Mouse (Mus musculus) adrenal gland, postnatal 36 days (tissue): ENCODE data around the gene 2310011J03Rik. TPM values are rescaled to one million over a fixed set of nuclear protein-coding genes. Genes with fewer than 3 reads are reported as not detected.

Experiments used
- DNase-seq, 2 experiments: peaks; one replicate each; pipeline ENCODE4 v3.0.0; 2021; ENCODE audit warnings: mixed read lengths in 1 of 2
- total RNA-seq, 2 experiments: library from RNA; stranded (reverse); gene quantifications; 2 replicates each; pipeline ENCODE4 v1.2.3; 2021

Gene 2310011J03Rik
- total RNA-seq, 2 experiments from 2014 or later = 24.6 to 32.0 TPM

DNA sequence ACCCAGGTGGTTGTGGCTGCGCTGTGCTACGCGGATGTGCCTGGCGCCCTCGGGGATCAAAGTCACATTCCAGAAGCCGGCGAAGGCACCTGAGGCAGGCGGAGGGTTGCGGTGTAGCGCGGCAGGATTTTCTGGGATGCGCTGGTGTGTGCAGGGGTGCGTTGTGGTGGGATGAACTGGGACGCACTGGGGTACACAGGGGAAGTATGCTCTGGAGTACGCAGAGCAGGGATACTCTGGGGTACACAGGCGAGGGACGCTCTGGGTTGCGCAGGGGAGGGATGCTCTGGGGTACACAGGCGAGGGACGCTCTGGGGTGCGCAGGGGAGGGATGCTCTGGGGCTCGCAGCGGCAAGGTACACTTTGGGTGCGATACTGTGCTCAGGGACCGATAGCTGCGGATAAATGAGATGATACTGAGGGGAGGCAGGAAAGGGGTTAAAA is 22.0 kb upstream of the 2310011J03Rik start:
- DNase-seq = no peak

DNA sequence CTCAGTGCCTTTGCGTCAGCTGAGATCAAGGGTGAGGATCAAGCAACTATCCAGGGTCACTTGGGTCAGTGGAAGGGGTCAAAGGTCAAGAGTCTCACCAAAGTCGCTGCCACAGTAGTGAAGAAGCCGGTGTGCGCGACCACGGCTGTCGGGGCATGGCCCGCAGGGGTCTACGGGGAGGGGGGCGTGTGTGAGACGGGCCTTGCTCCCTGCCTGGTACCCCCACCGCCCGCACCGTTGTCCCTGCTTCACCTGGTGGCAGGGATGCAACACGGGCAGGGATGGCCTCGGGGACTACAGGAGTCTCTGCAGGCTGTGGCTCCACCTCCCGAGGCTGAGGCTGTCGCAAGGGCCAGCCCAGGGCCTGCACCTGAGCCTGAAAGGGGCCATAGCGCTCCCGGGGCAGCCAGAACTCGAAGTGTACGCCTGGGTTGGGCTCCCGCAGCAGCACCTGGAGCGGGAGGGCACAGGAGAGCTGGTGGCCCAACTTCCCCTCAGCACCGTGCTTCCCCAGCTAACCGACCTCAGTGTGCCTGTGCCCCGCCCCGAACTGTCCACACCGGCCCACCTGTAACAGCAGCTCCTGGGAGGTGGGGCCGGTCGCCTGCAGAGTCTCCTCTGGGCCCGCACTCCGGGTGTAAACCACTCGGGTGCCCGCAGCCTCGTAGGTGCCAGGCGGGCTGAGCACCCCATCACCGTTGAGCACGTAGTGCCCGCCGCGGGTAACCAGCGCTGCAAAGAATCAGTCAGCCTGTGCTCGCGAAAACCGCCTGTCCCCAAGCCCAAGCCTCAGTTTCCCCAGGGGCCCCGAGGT is 21.4 kb upstream of the 2310011J03Rik start:
- DNase-seq = no peak

DNA sequence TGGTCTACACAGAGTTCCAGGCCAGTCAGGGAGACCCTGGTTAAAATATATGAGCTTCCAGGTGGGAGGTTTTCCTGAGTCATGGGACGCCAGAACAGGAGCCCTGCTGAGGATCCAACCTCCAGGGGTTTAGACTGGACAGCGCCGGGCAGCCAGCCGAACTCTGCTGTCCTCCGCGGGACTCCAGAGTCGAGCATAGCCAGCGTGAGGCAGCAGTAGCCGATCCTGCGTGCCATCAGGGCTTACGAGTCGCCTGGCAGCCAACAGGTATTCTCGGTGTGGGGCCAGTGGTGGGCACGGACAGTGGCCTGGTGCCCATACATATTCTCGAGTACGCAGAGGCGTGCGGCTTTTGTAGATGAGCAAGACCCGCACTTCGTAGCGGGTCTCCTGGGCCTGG is 20.7 kb upstream of the 2310011J03Rik start:
- no peak for DNase-seq

DNA sequence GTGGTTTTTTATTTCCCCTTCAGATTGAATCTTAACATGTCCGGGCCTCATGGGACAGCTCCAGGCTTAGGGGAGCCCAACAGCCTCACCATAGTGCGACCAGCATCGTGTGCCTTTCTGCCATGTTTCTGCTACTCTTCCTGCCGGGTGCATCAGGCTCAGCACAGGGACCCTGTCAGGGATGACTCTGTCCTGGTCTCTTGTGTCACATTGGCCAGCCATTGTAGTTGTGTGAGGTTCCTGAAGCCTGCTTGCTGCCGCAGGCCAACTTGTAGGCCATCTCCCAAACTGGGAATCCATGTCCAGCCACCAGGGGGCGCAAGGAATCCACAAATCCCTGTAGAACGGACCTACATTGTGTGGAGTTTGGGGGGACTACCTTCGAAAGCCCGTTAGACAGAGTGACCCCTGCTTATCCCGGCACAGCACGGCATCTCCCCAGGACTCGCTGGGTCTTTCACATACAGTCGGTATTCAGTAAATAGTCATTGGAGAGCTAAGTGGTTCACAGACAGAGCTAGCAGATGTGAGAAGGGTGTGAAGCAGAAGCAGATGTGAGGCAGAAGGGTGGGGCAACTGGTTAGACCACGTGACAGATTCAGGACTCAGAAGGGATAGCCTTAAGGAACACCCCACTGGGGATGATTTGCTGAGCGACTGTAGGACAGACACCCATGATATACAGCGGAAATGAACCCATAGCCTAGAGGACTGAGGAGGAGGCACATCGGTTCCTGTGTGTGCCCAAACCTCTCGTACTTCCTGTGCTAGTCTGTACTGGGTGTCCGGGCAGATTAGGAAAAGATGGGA is 19.8 kb upstream of the 2310011J03Rik start:
- peak; percentile 87 to 88 for DNase-seq

DNA sequence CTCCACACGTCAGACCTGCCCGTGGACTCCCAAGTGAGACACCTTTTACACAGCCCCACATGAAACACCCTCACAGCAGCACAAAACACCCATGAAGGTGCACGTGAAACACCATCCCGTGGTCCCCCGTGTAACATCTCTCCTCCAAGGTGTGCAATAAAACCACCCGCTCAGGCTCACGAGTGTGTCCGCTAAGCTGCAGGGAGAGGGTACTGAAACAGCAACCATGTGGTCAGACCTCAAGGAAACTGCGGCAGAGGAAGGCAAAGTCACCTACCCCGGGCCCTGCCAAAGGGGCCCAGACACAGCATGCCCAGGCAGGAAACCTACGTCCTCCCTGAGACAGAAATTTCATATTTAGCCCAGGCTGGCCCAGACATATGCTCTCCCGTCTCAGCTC is 15.9 kb upstream of the 2310011J03Rik start:
- no peak for DNase-seq

DNA sequence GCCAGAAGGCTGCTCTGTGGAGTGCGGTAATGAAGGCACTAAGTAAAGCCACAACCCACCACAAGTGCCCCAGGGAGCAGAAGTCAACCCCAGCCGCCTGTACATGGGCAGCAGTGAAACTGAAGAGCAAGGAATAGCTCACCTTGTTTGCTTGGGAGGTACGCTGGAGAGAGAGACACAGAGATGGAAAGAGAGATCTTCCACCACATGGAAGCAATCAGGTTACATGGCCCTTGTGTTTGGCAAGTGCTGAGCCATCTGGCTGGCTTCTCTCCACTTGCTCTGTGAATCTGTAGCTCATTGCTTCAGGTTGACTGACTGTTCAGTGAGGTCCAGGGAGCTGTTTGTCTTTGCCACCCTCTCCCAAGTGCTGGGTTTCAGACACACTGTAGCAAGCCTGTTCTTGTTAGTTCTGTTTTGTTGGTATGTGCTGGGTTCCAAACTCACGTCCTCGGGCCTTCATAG is 12.2 kb upstream of the 2310011J03Rik start:
- no peak for DNase-seq

DNA sequence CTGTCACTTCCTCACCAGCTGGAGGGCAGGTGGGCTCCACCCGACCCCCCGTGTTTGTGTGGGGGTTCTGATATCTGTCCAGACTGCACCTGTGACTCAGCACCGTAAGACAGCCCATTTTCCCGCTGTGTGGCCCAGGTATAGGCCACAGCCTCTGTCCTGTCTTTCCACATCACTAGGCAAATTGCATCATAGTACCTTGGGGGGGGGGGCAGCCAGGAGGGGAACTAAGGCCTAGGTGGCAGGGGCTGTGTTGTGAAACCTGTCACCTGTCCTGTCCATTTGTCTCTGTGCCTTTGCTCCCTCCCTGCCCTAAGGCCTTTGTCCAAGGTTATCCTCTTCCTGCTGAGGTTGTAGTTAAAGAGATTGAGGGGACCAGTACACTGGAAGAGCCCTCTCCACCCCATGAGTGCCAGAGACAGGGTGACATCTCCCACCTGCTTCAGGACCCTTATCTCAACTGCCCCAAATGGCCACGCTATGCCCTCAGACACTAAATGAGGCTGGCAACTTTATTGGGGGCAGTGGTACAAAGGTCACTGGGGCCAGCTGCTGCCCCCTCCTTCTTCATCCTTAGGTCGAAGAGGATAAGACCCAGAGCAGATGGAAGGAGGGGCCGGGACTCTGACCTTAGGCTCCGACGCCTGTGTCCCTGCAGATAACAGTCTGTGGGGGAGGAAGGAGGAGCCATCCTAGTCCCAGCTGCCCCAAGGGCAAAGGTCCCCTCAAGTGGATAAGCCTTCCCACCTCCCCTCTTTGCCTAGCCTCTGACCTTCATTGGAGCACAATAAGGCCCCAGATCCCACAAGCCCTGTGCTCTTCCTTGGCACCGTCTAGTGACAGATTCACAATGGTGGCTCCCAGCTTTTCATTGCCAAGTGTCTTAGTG is 11.5 kb upstream of the 2310011J03Rik start:
- DNase-seq = no peak

DNA sequence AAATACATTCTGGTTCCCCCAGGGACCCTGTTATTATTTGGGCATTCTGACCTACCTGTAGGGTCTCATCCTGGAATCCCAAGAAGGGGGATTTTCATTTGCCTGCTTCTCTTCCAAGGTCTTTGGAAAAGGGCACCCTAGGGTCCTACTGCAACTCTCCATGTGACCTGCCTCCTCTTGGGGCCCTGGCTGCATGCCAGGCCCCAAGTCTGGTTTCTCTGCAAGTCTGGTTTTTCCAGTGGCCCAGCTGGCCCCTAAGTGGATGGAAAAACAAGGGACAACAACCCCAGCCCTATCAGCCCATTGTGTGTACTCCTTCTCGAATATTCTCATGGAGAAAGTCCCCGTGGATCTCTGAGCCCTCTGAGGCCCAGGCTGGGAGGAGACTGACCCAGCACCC is 10.6 kb upstream of the 2310011J03Rik start:
- no peak for DNase-seq

DNA sequence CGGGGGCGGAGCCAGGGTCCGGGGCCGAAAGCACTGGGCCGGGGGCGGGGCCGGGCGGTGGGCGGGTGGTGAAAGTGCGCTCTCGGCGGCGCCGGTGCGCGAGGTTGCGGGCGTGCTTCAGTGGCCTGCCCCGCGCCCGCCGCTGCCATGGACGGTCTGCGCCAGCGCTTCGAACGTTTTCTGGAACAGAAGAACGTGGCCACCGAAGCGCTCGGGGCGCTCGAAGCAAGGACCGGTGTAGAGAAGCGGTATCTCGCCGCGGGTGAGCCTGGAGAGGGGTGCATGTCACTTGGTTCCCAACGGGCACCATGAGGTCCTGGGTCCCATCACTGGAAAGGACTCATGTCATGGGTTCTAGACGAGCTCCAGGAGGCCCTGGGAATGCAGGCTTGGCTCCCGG is 9.7 kb upstream of the 2310011J03Rik start:
- DNase-seq = no peak

DNA sequence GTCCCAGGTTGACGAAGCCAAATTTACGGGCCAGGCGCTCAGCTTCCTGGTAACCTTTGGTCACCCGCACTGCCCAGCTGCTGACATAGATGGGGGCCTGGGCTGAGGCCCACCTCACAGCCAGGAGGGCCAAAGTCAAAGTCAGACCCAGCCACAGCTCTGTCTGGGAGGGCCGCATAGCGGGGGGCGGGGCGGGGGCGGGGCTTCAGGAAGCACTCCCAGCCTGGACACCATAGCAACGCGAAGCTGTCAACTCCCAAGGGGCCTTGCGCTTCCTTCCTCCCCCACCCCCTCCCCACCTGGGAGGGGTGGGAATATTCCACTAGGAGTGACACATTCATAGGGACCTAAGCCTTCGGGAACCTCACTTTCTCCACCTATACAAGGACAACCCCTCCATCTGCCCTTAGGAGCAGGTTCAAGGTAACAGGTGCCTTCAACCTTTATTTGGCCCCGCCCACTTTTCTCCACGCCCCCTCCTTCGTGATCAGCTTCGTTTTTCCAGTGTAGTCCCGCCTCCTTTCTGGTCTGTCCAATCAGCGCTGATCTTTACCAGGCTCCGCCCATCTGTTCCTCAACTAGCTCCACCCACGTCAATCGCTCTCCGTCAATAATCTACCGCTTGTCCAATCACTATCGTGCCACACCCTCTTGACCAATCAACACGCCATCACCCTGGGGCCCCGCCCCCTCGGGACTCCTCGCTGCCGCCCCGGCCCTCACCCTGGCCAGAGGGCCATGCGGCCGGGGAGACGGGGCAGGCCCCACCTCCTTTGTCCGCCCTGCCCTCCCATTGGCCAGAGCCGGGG is 9.1 kb upstream of the 2310011J03Rik start, which contains the start of the genes Pcsk4 and Reep6:
TSS of gene Pcsk4 (minus strand) at position 226 of the 809 bp plus-strand sequence.
TSS of gene Reep6 (plus strand) at position 681 of the 809 bp plus-strand sequence.
- peak; percentile 95 to 99 for DNase-seq

DNA sequence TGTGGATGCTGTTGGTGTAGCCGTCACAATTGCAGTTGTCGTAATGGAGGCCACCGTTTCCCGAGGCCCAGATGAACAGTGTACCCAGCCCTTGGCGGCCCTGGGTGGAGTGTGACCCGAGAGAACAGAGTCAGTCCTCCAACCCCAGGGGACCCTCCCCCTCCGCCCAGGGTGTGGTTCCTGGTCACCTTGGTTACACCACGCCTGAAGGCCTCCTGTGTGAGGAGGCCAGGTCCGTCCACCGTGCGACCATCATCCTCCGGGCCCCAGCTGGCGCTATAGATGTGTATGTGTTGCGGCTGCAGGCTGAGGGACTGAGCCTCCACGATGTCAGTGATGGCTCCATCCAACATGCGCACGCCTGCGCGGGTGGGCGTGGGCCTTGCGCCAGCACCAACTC is 4.7 kb upstream of the 2310011J03Rik start:
- DNase-seq = no peak

DNA sequence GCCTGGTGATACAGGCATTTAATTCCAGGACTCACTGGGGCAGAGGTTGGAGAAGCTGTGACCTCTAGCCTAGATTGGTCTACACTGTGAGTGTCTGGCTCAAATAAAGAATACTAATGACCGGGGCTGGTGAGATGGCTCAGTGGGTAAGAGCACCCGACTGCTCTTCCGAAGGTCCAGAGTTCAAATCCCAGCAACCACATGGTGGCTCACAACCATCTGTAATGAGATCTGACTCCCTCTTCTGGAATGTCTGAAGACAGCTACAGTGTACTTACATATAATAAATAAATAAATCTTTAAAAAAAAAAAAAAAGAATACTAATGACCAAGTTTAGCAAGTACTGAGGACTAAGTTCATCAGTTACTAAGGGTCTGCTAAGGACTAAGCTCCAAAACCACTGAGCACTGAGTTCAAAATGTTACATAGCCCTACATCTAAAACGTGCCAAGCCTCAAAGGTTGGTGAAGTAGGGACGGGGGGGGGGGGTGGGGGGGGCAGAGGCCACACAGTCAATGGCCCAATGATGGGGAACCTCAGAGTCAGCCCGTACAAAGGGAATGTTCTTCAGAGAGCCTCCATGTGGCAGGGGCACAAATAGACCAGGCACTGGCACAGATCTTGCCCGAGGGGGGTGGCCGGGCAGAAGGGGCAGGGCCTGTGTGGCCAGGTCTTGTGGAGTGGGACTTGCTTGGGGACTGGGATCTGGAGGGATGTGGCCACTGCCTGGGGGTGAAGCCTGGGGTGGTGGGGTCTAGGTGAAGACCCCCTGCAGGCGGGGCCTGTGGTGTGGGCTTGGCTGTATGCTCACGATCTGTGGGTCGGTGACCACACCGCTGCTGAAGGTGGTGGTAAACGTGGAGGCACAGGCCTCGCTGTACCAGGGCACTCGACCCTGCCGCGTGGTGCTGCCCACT is 4.0 kb upstream of the 2310011J03Rik start:
- no peak for DNase-seq

DNA sequence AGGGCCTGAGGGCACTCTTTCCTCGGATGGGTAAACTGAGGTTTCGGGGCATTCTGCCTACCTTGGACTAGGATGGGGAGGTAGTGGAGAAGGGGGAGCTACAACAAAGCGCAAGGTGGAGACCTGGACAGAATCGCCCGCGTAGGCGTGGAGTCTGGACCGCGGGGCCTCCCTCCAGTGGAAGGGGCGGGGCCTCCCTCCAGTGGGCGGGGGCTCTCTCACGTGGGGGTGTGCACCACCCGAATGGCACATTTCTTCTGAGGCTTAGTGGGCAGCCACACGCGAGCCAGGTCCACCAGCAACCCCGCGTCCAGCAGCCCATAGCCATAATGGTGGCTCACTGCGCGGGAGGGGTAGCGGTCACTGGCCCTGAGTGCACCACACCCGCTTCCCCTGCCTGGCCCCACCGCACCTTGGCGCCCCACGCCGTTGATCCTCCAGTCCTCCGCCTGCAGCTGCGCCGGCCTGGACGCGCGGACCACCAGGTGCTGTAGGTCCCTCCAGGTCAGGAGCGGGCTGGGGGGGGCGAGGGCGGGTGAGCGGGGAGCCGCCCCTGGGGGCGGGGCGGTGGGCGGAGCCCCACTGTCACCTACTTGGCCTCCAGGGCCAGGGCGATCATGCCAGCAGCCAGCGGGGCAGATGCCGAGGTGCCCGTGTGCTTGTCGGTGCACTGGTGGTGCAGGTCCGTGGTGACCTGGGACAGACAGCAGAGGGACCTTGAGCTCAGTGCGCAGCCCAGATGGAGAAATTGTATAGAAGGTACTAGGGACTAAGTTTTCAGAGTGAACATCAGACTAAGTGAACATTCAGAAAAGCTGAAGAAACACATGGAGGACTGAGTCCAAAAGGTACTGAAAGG is 3.2 kb upstream of the 2310011J03Rik start:
- DNase-seq = peak; percentile 85 to 93

DNA sequence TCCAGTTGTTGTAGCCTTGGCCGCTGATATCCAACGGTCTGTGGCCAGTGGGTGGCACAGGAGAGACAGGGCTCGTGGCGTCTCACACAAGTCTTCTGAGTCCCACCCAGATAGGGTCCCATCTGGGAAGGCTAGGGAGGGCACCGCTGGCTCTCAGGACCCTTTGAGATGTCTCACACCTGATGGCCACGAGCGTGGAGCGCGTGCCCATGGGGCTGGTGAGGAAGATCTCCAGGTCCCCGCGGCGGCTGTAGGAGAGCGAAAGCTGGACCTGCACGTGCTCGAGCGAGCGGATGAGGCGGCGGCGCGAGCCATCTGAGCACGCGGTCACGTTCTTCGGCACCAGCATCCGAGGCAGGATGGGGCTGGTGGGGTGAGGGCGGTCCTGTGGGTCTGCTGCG is 2.5 kb upstream of the 2310011J03Rik start:
- peak; percentile 56 to 63 for DNase-seq

DNA sequence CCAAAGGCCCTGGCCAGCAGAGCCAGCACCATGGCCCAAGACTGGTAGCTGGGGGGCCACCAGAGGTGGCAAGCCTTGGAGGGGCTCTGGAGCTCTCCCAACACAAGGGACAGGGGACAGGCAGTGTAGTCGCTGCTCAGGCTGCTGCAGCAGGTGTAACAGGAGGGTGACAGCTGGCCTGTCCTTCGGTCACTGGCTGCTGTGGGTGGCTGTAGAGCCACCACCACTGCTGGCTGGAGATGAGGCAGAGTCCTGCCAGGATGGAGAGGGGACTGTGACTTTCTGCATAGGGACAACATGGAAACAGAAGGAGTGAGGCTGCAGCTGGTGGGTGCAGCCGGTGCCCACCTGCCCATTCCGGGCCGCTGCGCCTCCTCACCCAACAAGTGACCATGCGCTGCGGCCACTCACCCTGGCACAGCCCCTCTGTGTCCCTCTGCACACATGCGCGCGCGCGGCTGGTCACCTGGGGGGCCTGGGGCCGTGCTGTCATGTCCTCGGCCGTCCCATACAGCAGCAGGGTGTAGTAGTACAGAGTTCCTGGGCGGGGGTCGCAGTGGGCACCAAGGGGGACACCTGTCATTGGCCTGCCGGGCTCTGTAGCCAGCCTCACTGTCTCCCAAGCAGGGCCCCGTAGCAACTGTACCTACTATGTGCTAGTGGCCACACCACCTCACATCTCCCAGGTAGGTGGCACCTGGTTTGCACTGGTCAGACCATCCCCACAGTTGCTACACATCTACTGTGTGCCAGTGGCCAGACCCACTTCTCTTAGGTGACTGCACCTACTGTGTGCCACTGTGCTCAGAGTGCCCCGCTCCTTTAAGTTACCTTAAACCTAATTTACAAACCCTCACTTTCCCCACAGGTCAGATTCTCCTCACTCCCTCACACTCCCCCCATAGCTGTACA is 1.6 kb upstream of the 2310011J03Rik start:
- no peak for DNase-seq

DNA sequence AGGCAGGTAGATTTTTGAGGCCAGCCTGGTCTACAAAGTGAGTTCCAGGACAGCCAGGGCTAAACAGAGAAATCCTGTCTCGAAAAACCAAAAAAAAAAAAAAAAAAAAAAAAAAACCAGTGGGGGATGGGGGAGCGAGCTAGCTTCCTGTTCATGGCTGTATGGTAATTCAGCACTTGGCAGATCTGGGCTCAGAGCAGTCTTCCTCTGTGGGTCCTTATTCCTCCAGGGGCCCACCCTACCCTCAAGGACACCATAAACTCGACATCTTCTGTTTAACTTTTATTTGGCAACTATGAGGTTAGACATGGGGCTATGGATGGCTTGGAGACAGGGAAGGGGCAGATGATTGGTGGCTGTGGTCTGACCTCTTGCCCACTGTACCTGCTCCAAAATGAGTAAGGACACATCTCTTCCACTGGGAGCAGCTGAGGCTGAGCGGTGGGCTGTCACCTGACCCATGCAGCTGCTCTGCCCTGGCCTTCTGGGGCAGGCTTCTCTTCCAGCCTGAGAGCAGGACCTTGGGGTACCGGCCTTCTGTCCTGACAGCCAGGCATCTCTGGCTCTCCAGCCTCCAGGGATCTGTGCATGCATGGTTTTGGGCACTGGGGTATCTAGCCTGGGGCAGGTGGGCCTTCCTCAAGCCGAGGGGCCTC is 805 bp upstream of the 2310011J03Rik start:
- DNase-seq = no peak

DNA sequence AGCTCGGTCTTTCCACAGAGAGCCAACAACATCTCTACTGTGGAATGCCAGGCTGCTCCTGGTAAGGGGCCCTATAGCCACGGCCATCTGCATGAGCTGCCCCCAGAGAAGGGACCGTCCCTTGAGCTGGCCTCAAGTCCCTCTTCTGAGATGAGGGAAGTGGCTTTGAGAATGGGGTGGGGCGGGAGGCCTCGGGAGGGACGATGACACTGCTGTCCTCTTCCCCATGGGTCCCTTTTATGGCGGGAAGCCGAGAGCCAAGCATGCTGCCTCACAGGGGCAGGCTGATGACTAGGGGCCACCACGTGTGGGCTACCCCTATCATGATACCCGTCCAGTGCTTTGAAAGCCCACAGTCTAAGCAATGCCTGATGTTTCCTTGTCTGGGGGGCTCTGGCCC is 3.3 kb downstream of the 2310011J03Rik start:
- no peak for DNase-seq
